Mouse (Mus musculus) liver, postnatal 0 days (tissue): Measurements from ENCODE around the gene Plxnb1.

ENCODE experiments used
- CTCF ChIP-seq: sonication (generic); IDR thresholded peaks from 2 replicates; pipeline ENCODE4 v1.5.1; 2016; ENCODE audit warnings: antibody characterized with exemption, low read depth
- EP300 ChIP-seq: IDR thresholded peaks from 2 replicates; pipeline ENCODE4 v1.6.1; 2016; ENCODE audit warnings: antibody characterized with exemption, low read depth, mild to moderate bottlenecking

- TF ChIP-seq CTCF (no peak), EP300 (no peak)
These were observed 4.7 kb upstream of the Plxnb1 start for GRCm38 (mm10) chr9:109090446-109090845.
